Mouse (Mus musculus): ENCODE measurements around the gene Gm10310. TPM values are rescaled to one million over a fixed set of nuclear protein-coding genes. Genes with fewer than 3 reads are reported as not detected.

The Gm10310 gene
- polyA plus RNA-seq (2012; rRNA removed): not detected in 2 replicates

DNA sequence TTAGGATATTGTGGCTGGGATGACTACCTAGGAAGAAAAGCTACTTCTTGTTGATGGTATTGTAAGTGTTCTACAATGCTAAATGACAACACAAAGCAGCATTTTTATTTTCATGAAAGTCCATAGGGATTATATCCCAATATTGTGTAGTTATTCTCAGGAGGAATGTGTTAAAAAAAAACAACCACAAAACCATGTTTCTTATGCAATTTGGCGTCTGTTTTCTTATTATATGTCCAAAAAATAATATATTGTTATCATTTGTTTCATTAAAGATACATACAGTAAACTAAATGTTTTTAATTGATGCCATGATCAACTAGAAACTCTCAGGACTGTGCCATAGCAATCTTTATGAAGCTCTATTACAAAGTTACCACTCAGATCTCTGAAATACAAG lies at the start of gene Gm10310:
TSS of gene Gm10310 (minus strand) at position 101 of the 400 bp plus-strand sequence.

DNA sequence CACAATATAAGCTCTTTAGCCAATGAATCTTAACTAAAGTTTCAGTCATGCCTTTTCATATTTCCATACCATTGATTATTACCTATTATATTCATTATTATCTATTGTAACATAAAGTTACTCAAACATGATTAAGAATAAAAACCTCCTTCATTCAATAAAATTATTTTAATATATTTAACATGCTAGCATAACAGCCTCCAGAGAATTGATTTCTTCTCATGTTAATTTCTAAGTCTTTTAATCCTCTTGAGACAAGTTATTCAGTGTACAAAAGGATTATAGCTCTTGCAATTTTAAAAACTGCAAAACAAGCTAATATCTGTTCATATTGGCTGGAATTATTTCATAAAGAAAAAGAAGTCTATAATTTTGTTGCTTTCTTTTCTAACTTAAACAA lies 45.2 kb upstream of the Gm10310 start, which contains the start of gene Olfr821:
TSS of gene Olfr821 (plus strand) at position 301 of the 400 bp plus-strand sequence.

DNA sequence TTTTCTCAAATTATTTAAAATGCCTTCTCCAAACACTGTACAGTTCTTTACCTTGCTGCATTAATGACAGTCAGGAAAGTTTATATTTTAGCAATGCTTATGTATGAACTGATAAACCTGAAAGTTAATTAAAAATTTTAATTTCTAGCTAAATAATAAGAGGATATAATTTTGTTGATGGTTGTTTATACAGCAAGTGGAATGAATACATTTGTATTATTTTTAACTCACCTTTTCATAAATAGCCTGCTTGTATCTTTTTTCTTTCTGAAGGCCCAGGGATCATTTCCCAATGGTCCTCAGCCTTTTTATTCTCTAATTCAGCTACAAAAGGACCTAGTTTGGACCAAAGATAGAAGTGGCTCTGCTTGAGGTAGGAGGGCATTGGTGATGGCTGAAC lies 27.5 kb upstream of the Gm10310 start, which contains the start of gene Olfr820:
TSS of gene Olfr820 (plus strand) at position 301 of the 400 bp plus-strand sequence.

DNA sequence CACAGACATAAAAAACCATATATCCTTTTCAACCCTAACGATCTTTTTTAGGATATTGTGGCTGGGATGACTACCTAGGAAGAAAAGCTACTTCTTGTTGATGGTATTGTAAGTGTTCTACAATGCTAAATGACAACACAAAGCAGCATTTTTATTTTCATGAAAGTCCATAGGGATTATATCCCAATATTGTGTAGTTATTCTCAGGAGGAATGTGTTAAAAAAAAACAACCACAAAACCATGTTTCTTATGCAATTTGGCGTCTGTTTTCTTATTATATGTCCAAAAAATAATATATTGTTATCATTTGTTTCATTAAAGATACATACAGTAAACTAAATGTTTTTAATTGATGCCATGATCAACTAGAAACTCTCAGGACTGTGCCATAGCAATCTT lies 8.8 kb downstream of the Gm10310 start, which contains the start of gene Olfr247:
TSS of gene Olfr247 (minus strand) at position 101 of the 400 bp plus-strand sequence.

DNA sequence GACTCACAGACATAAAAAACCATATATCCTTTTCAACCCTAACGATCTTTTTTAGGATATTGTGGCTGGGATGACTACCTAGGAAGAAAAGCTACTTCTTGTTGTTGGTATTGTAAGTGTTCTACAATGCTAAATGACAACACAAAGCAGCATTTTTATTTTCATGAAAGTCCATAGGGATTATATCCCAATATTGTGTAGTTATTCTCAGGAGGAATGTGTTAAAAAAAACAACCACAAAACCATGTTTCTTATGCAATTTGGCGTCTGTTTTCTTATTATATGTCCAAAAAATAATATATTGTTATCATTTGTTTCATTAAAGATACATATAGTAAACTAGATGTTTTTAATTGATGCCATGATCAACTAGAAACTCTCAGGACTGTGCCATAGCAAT lies 17.7 kb downstream of the Gm10310 start, which contains the start of gene Olfr819:
TSS of gene Olfr819 (minus strand) at position 101 of the 400 bp plus-strand sequence.

DNA sequence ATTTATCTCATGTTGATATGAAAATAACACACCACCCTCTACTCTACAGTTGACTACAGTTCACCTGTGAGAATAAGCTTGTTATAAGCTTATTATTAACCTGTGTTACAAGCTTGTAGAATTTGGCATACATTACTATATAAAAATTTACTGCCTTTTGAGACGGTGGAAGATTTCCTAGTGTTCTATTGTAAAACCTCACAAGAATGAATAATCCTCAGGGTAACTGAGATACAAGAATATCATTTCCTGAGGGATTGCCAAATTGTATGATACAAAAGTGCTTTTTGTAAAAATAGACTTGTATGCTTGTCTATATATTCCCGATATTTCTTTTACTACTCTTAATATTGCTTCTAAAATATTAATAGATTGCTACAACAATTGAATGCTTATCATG lies 35.9 kb downstream of the Gm10310 start, which contains the start of gene Olfr818:
TSS of gene Olfr818 (minus strand) at position 101 of the 400 bp plus-strand sequence.

Other genes with a start within 250 kb of the Gm10310 start
- gene Olfr806, start 243.1 kb downstream of the Gm10310 start, polyA plus RNA-seq (2012; rRNA removed): not detected in 2 replicates
- not detected in 2 replicates for gene Olfr807, start 227.3 kb downstream of the Gm10310 start, polyA plus RNA-seq (2012; rRNA removed)
- gene Olfr808, start 219.6 kb downstream of the Gm10310 start, polyA plus RNA-seq (2012; rRNA removed): not detected in 2 replicates
- gene Olfr809, start 210.4 kb downstream of the Gm10310 start, polyA plus RNA-seq (2012; rRNA removed): not detected in 2 replicates
- not detected in 2 replicates for gene Olfr810, start 190.1 kb downstream of the Gm10310 start, polyA plus RNA-seq (2012; rRNA removed)
- gene Olfr811, start 180.7 kb downstream of the Gm10310 start, polyA plus RNA-seq (2012; rRNA removed): not detected in 2 replicates
- gene Olfr812, start 139.0 kb downstream of the Gm10310 start, polyA plus RNA-seq (2012; rRNA removed): not detected in 2 replicates
- not detected in 2 replicates for gene Olfr813, start 129.7 kb downstream of the Gm10310 start, polyA plus RNA-seq (2012; rRNA removed)
- gene Olfr814, start 105.2 kb downstream of the Gm10310 start, polyA plus RNA-seq (2012; rRNA removed): not detected in 2 replicates
- not detected in 2 replicates for gene Olfr815, start 79.2 kb downstream of the Gm10310 start, polyA plus RNA-seq (2012; rRNA removed)
- not detected in 2 replicates for gene Olfr816, start 69.5 kb downstream of the Gm10310 start, polyA plus RNA-seq (2012; rRNA removed)
- gene Olfr818, start 36.0 kb downstream of the Gm10310 start, polyA plus RNA-seq (2012; rRNA removed): not detected in 2 replicates
- not detected in 2 replicates for gene Olfr819, start 17.8 kb downstream of the Gm10310 start, polyA plus RNA-seq (2012; rRNA removed)
- not detected in 2 replicates for gene Olfr247, start 8.9 kb downstream of the Gm10310 start, polyA plus RNA-seq (2012; rRNA removed)
- not detected in 2 replicates for gene Olfr820, start 27.6 kb upstream of the Gm10310 start, polyA plus RNA-seq (2012; rRNA removed)
- gene Olfr821, start 45.3 kb upstream of the Gm10310 start, polyA plus RNA-seq (2012; rRNA removed): not detected in 2 replicates
- gene Olfr822, start 86.1 kb upstream of the Gm10310 start, polyA plus RNA-seq (2012; rRNA removed): not detected in 2 replicates
- gene Olfr823, start 130.3 kb upstream of the Gm10310 start, polyA plus RNA-seq (2012; rRNA removed): not detected in 2 replicates
- not detected in 2 replicates for gene Olfr824, start 144.9 kb upstream of the Gm10310 start, polyA plus RNA-seq (2012; rRNA removed)
- not detected in 2 replicates for gene Olfr825, start 181.7 kb upstream of the Gm10310 start, polyA plus RNA-seq (2012; rRNA removed)
- not detected in 2 replicates for gene Olfr826, start 199.1 kb upstream of the Gm10310 start, polyA plus RNA-seq (2012; rRNA removed)
- gene Olfr827, start 229.3 kb upstream of the Gm10310 start, polyA plus RNA-seq (2012; rRNA removed): not detected in 2 replicates

Data from central nervous system, embryonic 11.5 days (tissue).